In the genomic region with DNA sequence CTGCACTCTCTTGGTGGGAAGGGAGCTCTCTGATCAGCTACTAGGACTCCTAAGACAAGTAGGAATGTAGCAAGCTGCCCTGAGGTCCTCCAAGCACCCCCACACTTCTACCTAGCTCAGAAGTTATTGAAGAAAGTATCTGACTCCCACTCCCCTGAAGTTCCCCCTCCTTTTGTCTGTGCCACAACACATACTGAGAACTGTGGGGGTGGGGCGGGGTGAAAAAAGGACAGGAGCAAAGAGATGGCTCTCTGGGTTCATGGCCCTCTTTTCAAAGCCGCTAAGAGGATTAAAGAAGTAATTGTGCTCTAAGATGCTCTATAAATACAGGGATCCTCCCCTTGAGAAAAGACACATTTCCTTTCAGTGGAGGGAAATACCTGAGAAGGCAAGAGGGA, we compare ENCODE assay signal across 7 mouse cellular contexts.
DNase-seq lines count a peak whose midpoint lies in the region; TF ChIP-seq lines count a peak whose summit lies in the region.

No protein-coding gene starts in this region.

- no peak overlapping the region for H3ac ChIP-seq in myocyte (ENCODE audit: control insufficient read depth, insufficient read length)

- H3K27me3 ChIP-seq in myocyte (ENCODE audit: control insufficient read depth, insufficient read depth, insufficient read length), result no peaks in the 10 kb centered on the region

- no peaks in the 10 kb centered on the region for H3K79me2 ChIP-seq in myocyte (ENCODE audit: control insufficient read depth, insufficient read depth)

- no peaks in the 10 kb centered on the region for H3K36me3 ChIP-seq in myocyte (ENCODE audit: control insufficient read depth, insufficient read depth)

- H3K4me3 ChIP-seq in embryonic fibroblast, embryonic 13.5 days (ENCODE audit: insufficient read depth, low read length), result no peak overlapping the region
- H3K4me3 ChIP-seq in myocyte, result no peak overlapping the region

- DNase-seq in kidney, postnatal 10 days, result peak; percentile 60
- no peak for DNase-seq in kidney, postnatal 14 days
- peak; percentile 68 for DNase-seq in R1 (ENCODE audit: low read depth, low spot score)
- no peak for DNase-seq in right cerebral cortex, adult 2 months (ENCODE audit: low spot score in 2 of 2)
- DNase-seq in c-Kit-positive CD71-positive TER-119-positive erythroid progenitor cells, embryonic 14.5 days (ENCODE audit: low spot score), result no peak

- H3K4me2 ChIP-seq in myocyte (ENCODE audit: low read depth), result peak overlapping the region; percentile 70

- peaks cover 33% of the 10 kb centered on the region for H3K4me1 ChIP-seq in embryonic fibroblast, embryonic 13.5 days (ENCODE audit: control insufficient read depth, insufficient read depth, low read length)

- TF ChIP-seq POLR2A in embryonic fibroblast, embryonic 13.5 days (IDR thresholded peaks at IDR 0.05; ENCODE audit: low read depth, low read length), result no peak
- no peak for TF ChIP-seq POLR2A in myocyte (IDR thresholded peaks at IDR 0.05; ENCODE audit: insufficient read length, low read depth)

- TF ChIP-seq CTCF in embryonic fibroblast, embryonic 13.5 days (IDR thresholded peaks at IDR 0.05; ENCODE audit: borderline replicate concordance, insufficient read depth, low read length), result no peak

- H3K27ac ChIP-seq in embryonic fibroblast, embryonic 13.5 days (ENCODE audit: insufficient read depth, low read length), result peak overlapping the region; percentile 68

TF ChIP-seq in myocyte, 11 proteins besides CTCF, POLR2A, EP300 and RAD21:
- TF ChIP-seq REST (IDR thresholded peaks at IDR 0.05; ENCODE audit: insufficient read depth, insufficient read length), result no peak
- no peak for TF ChIP-seq TCF3 (IDR thresholded peaks at IDR 0.05; ENCODE audit: insufficient read length, low read depth)
- no peak for TF ChIP-seq MAX (IDR thresholded peaks at IDR 0.05; ENCODE audit: low read depth)
- no peak for TF ChIP-seq CEBPB (IDR thresholded peaks at IDR 0.05; ENCODE audit: insufficient read depth, poor library complexity, severe bottlenecking)
- TF ChIP-seq SRF (IDR thresholded peaks at IDR 0.05; ENCODE audit: control insufficient read depth, insufficient read length, low read depth), result no peak
- TF ChIP-seq USF1 (IDR thresholded peaks at IDR 0.05; ENCODE audit: low read depth), result no peak
- TF ChIP-seq POLR2AphosphoS2 (IDR thresholded peaks at IDR 0.05; ENCODE audit: insufficient read length, low read depth), result no peak
- TF ChIP-seq E2F4 (IDR thresholded peaks at IDR 0.05; ENCODE audit: insufficient read depth), result no peak
- no peak for TF ChIP-seq MYOD1 (IDR thresholded peaks at IDR 0.05; ENCODE audit: control insufficient read depth in 1 of 3, insufficient read length in 2 of 3, low read depth in 2 of 3)
- no peak for TF ChIP-seq MYOG (IDR thresholded peaks at IDR 0.05; ENCODE audit: control insufficient read depth in 1 of 3, insufficient read depth in 1 of 3, insufficient read length in 2 of 3, low read depth in 2 of 3)
- no peak for TF ChIP-seq TCF12 (IDR thresholded peaks at IDR 0.05; ENCODE audit: insufficient read depth, poor library complexity, severe bottlenecking)

Comparison
In these comparisons a context has a peak if more than half of its experiments do, and no peak if none do; other contexts are left out.
1. DNase-seq: peak in kidney, postnatal 10 days (single experiment) and R1 (single experiment); none in kidney, postnatal 14 days (single experiment), right cerebral cortex, adult 2 months (0 of 2) and c-Kit-positive CD71-positive TER-119-positive erythroid progenitor cells, embryonic 14.5 days (single experiment).